Mouse (Mus musculus) olfactory bulb, adult 2 months (tissue): ENCODE data around the gene Cldn5. TPM values are rescaled to one million over a fixed set of nuclear protein-coding genes. Genes with fewer than 3 reads are reported as not detected.

Source experiments
- H3K27ac ChIP-seq: fragments of 200-500 bp; 2 replicates; pipeline ENCODE4 v1.5.1; 2012; ENCODE audit warnings: low read depth, low read length; ENCODE audit not compliant: insufficient read depth
- H3K4me1 ChIP-seq: fragments of 200-500 bp; 2 replicates; pipeline ENCODE4 v1.6.1; 2012; ENCODE audit warnings: low read length; ENCODE audit not compliant: control insufficient read depth, insufficient read depth
- H3K4me3 ChIP-seq: fragments of 200-500 bp; 2 replicates; pipeline ENCODE4 v1.5.1; 2012; ENCODE audit warnings: mild to moderate bottlenecking, low read depth, low read length, moderate library complexity; ENCODE audit not compliant: insufficient read depth
- CTCF ChIP-seq: fragments of 200-500 bp; IDR thresholded peaks from 2 replicates; pipeline ENCODE4 v1.5.1; 2012; ENCODE audit warnings: low read depth, mild to moderate bottlenecking, low read length, moderate library complexity; ENCODE audit not compliant: insufficient read depth
- POLR2A ChIP-seq: fragments of 200-500 bp; IDR thresholded peaks from 2 replicates; pipeline ENCODE4 v1.6.1; 2012; ENCODE audit warnings: mild to moderate bottlenecking, low read depth, low read length, moderate library complexity; ENCODE audit not compliant: insufficient read depth
- whole genome bisulfite sequencing: fragments of 180-500 bp; shearing (Covaris S2); methylation state at CpG from one replicate; pipeline ENCODE4 v1.1.7; 2018; 5-methylcytosine and 5-hydroxymethylcytosine counted together
- polyA plus RNA-seq: library from polyadenylated mRNA; stranded (reverse); fragments of >200 nt; gene quantifications from 2 replicates; pipeline ENCODE4 v1.2.4, GENCODE M21; 2012; ENCODE audit warnings: low replicate concordance; ENCODE audit not compliant: missing spikeins, insufficient read depth, insufficient read length

Cldn5 gene
- polyA plus RNA-seq, 1 experiment, result not detected

DNA sequence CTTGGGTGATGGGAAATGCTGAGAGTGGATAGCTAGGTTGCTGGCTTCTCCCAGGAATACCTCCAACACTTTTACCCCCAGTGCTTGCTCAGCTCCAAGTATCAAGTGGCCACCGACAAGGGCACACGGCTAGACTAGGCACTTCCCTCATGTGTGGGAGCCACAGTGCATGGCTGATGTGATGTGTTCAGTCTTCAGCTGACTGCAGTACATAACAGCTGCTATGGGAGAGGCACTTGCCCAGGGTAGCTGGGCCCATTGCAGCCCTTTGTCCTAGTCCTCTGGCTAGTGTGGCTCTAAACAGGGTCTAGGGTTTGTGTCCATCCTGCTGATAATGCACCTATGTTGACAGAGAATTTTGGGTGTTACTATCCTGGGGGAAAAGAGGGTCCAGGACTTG is 1.8 kb downstream of the Cldn5 start:
- no peak for TF ChIP-seq CTCF
- no peak for TF ChIP-seq POLR2A
- Histone ChIP-seq H3K4me3 (peak overlapping the region; percentile 31), H3K4me1 (peaks cover 13% of the 10 kb centered on the region; the same call in 1 of the 2 replicates), H3K27ac (peak overlapping the region; percentile 16; the same call in 1 of the 2 replicates)
- WGBS, result 62% methylated on average over 2 of the region's 2 CpGs

DNA sequence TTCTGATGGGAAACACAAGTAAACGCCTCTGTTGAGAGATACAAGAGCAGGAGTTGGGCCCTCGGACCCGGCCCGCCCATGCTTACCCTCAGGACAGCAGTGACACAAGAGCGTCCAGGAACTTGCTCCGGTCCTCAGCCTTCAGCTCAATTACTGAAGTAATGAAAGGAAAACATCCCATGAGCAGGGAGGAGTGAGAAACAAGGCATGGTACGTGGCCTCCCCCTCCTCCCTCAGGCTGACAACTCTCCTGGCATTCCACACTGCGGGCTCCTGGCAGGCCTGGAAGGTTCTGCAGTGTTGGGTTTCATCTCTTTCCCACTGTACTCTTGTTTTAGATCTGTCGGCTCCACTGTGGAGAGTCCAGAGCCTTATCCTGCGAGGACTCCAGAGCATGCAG is 5.2 kb downstream of the Cldn5 start:
- Histone ChIP-seq H3K27ac (no peak overlapping the region), H3K4me1 (peaks cover 13% of the 10 kb centered on the region; the same call in 1 of the 2 replicates), H3K4me3 (no peak overlapping the region)
- 84% methylated on average over 10 of the region's 10 CpGs for WGBS
- TF ChIP-seq CTCF, result no peak
- no peak for TF ChIP-seq POLR2A

DNA sequence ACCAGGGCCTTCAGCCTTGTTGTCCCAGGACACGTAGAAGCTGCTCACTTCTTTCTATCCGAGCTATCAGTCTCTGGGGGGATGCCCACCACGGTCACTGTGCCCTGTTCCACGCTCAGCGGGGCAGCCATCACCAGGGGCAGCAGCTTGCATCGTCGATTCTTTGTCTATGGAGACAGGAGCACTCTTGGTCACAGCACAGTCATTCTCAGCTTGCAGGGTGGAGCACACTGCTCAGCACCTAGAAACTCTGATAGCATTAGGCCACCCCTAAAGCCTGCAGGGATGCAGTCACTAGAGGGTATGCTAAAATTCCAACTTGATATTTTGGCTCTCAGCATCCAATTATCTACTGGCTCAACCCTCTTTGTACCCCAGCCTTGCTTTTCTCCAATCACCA is 8.4 kb downstream of the Cldn5 start:
- H3K4me1 ChIP-seq, result no peaks in the 10 kb centered on the region
- no peak overlapping the region for H3K4me3 ChIP-seq
- 92% methylated on average over 7 of the region's 7 CpGs for WGBS
- TF ChIP-seq POLR2A, result no peak
- TF ChIP-seq CTCF, result no peak
- H3K27ac ChIP-seq, result no peak overlapping the region

- no peak overlapping the region for H3K27ac ChIP-seq
- 91% methylated on average over 1 of the region's 1 CpGs for WGBS
- TF ChIP-seq CTCF, result no peak
- no peak for TF ChIP-seq POLR2A
- no peaks in the 10 kb centered on the region for H3K4me1 ChIP-seq
- H3K4me3 ChIP-seq, result no peak overlapping the region
Observed at GRCm38 (mm10) chr16:18785485-18785884, 8.8 kb downstream of the Cldn5 start.

GRCm38 (mm10) chr16:18786652-18787051 is 10.0 kb downstream of the Cldn5 start:
- H3K4me3 ChIP-seq, result no peak overlapping the region
- H3K27ac ChIP-seq, result no peak overlapping the region
- TF ChIP-seq CTCF, result no peak
- TF ChIP-seq POLR2A, result no peak
- WGBS, result 91% methylated on average over 10 of the region's 10 CpGs
- H3K4me1 ChIP-seq, result no peaks in the 10 kb centered on the region

DNA sequence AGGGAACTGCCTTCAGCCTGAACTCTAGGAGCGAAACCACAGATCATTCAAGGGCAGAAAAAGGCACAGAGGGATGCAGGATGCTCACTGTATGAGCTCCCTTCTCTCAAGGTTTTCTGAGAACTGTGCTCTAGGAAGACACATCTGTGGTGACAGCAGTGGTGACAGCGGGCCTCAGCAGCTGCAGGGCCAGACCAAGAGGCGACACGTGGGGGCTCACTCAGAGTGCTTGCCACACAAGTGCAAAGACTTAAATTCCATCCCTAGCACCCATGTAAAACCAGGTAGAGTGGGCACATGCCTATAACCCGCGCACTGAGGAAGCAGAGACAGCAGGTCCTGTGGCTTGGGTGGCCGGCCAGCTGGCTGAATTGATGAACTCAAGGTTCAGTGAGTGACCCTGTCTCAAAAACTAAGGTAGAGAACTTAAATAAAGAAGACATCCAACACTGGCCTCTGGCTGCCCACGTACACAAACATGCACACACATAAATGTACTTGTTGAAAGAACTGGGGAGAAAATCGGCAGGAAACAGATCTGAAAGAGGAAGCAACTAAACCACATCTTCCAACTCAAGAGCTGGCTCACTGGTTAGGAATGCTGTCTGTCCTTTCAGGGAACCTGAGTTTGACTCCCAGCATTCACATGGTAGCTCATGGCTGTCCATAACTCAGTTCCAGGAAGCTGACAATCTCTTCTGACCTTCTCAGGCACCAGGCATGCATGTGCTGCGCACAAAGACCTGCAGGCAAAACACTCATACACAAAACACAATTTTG is 12.2 kb downstream of the Cldn5 start:
- H3K4me1 ChIP-seq, result no peaks in the 10 kb centered on the region
- H3K27ac ChIP-seq, result no peak overlapping the region
- 91% methylated on average over 10 of the region's 10 CpGs for WGBS
- TF ChIP-seq CTCF, result no peak
- no peak for TF ChIP-seq POLR2A
- H3K4me3 ChIP-seq, result no peak overlapping the region

DNA sequence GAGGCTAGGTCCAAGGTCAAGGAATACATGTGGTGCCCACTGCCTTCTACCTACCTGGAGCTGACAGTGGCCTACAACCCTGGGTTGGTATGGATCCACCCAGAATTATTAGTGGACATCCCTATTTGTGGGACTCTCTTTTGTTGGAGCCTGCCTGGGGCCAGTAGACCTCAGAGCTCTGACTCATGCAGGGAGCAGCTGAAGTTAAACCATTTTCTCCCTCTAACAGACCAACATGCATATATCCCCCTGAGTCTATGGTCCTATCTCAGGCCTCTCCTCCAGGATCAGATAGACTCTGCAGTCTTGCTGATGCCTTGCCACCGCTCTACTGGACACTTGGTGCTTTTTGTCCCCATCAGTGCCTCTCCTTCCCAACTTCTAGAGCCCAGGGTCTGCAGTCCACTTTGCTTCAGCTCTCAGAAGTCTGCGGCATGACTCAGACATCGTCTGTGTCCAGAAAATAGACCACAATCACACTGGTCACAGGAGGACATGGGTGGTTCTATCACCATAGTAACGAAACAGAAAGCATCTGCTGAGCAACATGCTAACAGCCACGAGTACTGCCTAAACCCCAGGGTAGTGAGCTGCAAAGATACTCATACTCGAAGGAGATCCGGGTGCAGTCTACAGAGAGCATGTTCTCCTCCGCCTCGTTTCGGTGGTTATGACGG is 18.7 kb downstream of the Cldn5 start:
- Histone ChIP-seq H3K4me3 (no peak overlapping the region), H3K4me1 (no peaks in the 10 kb centered on the region), H3K27ac (0 out of 2 replicates have a peak overlapping the region, but pooled peaks have one; percentile 26)
- WGBS, result 81% methylated on average over 11 of the region's 11 CpGs
- no peak for TF ChIP-seq CTCF
- no peak for TF ChIP-seq POLR2A

GRCm38 (mm10) chr16:18796645-18797044 is 20.0 kb downstream of the Cldn5 start:
- no peaks in the 10 kb centered on the region for H3K4me1 ChIP-seq
- 43% methylated on average over 7 of the region's 7 CpGs for WGBS
- no peak overlapping the region for H3K4me3 ChIP-seq
- TF ChIP-seq POLR2A, result no peak
- no peak for TF ChIP-seq CTCF
- H3K27ac ChIP-seq, result peak overlapping the region; percentile 38; the same call in 1 of the 2 replicates

DNA sequence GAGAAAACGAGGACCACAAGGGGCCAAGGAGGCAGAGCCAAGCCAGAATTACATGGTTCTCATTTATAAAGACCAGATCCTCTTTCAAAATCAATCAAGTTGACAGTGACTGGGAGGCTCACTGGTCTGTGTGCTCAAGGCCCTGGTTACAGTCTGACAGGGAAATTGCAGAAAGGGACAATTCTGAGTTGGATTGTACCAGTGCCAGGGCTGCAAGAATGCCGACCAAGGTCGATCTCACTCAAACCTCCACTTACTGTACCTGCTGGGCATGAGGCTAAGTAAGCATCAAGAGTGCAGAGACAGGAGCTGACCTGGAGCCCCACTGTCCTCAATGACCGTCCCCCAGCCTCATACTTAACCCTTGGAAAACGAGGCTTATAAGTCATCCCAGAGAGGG is 21.5 kb downstream of the Cldn5 start:
- H3K4me1 ChIP-seq, result no peaks in the 10 kb centered on the region
- 85% methylated on average over 5 of the region's 5 CpGs for WGBS
- TF ChIP-seq CTCF, result no peak
- TF ChIP-seq POLR2A, result no peak
- no peak overlapping the region for H3K27ac ChIP-seq
- no peak overlapping the region for H3K4me3 ChIP-seq
